Mouse (Mus musculus) A20 (cell line): Measurements from ENCODE around the gene Trim72.
A peak's percentile ranks its signal among the peaks of the same experiment; 100 is the strongest.

Source experiments
- DNase-seq: peaks from one replicate; pipeline ENCODE4 v3.0.0-alpha.2; 2011; ENCODE audit warnings: low read depth, low spot score

The Trim72 gene

GRCm38 (mm10) chr7:128003688-128004087, at the start of gene Trim72:
TSS of gene Trim72 (plus strand) at chr7:128003949.
- DNase-seq: no peak

- no peak for DNase-seq
Observed at GRCm38 (mm10) chr7:127959364-127959763, 44.4 kb upstream of the Trim72 start.

- no peak for DNase-seq
Observed at GRCm38 (mm10) chr7:127966371-127966918, 37.3 kb upstream of the Trim72 start.

- peak; percentile 98 for DNase-seq
Observed at GRCm38 (mm10) chr7:127967004-127967921, 36.5 kb upstream of the Trim72 start, which contains the start of gene Fus. TSS of gene Fus (plus strand) at chr7:127967457.

GRCm38 (mm10) chr7:127967922-127968828, 35.6 kb upstream of the Trim72 start:
- no peak for DNase-seq

GRCm38 (mm10) chr7:127974413-127974930, 29.3 kb upstream of the Trim72 start:
- no peak for DNase-seq

- no peak for DNase-seq
Observed at GRCm38 (mm10) chr7:127978856-127979255, 24.9 kb upstream of the Trim72 start.

- DNase-seq: no peak
Observed at GRCm38 (mm10) chr7:127980606-127981005, 23.1 kb upstream of the Trim72 start.

- no peak for DNase-seq
Observed at GRCm38 (mm10) chr7:127988904-127989303, 14.8 kb upstream of the Trim72 start.

GRCm38 (mm10) chr7:127991643-127992487, 11.9 kb upstream of the Trim72 start:
- DNase-seq: peak; percentile 71

- peak; percentile 55 for DNase-seq
Observed at GRCm38 (mm10) chr7:127992488-127993340, 11.0 kb upstream of the Trim72 start.

- DNase-seq: peak; percentile 76
Observed at GRCm38 (mm10) chr7:127993341-127993977, 10.3 kb upstream of the Trim72 start, which contains the start of gene Pycard. TSS of gene Pycard (minus strand) at chr7:127993867.

- DNase-seq: no peak
Observed at GRCm38 (mm10) chr7:127999436-127999835, 4.3 kb upstream of the Trim72 start.

GRCm38 (mm10) chr7:128000068-128000950, 3.4 kb upstream of the Trim72 start:
- DNase-seq: no peak

GRCm38 (mm10) chr7:128003098-128003497, 651 bp upstream of the Trim72 start:
- DNase-seq: no peak

GRCm38 (mm10) chr7:128004150-128004486, 369 bp downstream of the Trim72 start:
- DNase-seq: no peak

GRCm38 (mm10) chr7:128004487-128005362, 976 bp downstream of the Trim72 start:
- no peak for DNase-seq
